ENCODE assay signal across 19 mouse cellular contexts in genomic region chr2:170547526-170547925, GRCm38 (mm10). TPM values are rescaled to one million over a fixed set of nuclear protein-coding genes. Genes with fewer than 3 reads are reported as not detected.
DNase-seq lines count a peak whose midpoint lies in the region; ATAC-seq lines count a peak whose summit lies in the region.
"Had no signal": no experiment of that assay in that cellular context is flagged by ENCODE, and none has a peak within 500 bp of the region (broad histone marks: within the 10 kb centered on the region; RNA-seq: fewer than 3 reads in every experiment).

No protein-coding gene starts in this region.

- no peaks in the 10 kb centered on the region for H3K9me3 ChIP-seq in midbrain, embryonic 11.5 days (ENCODE audit: control insufficient read depth, low read length)
- H3K9me3 ChIP-seq in midbrain, embryonic 16.5 days (replicated peaks; ENCODE audit: control insufficient read depth, low read length, poor library complexity, severe bottlenecking) = no peaks in the 10 kb centered on the region
- no peaks in the 10 kb centered on the region for H3K9me3 ChIP-seq in embryonic facial prominence, embryonic 10.5 days
- H3K9me3 ChIP-seq: hindbrain, embryonic 15.5 days; lung, embryonic 15.5 days; neural tube, embryonic 12.5 days had no signal

- no peaks in the 10 kb centered on the region for H3K36me3 ChIP-seq in midbrain, embryonic 11.5 days (ENCODE audit: control insufficient read depth, insufficient read depth, low read length)
- H3K36me3 ChIP-seq in midbrain, embryonic 16.5 days (ENCODE audit: control insufficient read depth, insufficient read depth, low read length) = no peaks in the 10 kb centered on the region
- H3K36me3 ChIP-seq in embryonic facial prominence, embryonic 10.5 days (replicated peaks) = no peaks in the 10 kb centered on the region
- H3K36me3 ChIP-seq: hindbrain, embryonic 15.5 days; lung, embryonic 15.5 days; neural tube, embryonic 12.5 days had no signal

- no peak overlapping the region for H3K4me3 ChIP-seq in midbrain, embryonic 11.5 days (ENCODE audit: low read depth, low read length)
- no peak overlapping the region for H3K4me3 ChIP-seq in midbrain, embryonic 16.5 days (ENCODE audit: low read depth, low read length)
- H3K4me3 ChIP-seq in embryonic facial prominence, embryonic 10.5 days = no peak overlapping the region
- H3K4me3 ChIP-seq: erythroblast, embryonic 14.5 days; hindbrain, embryonic 15.5 days; lung, embryonic 15.5 days; megakaryocyte, embryonic 14.5 days; neural tube, embryonic 12.5 days had no signal

- H3K4me1 ChIP-seq in midbrain, embryonic 11.5 days (ENCODE audit: control insufficient read depth, insufficient read depth, low read length) = peaks cover 10% of the 10 kb centered on the region
- H3K4me1 ChIP-seq in midbrain, embryonic 16.5 days (ENCODE audit: control insufficient read depth, insufficient read depth, low read length) = 0 out of 2 replicates have a peak, but pooled peaks cover 3% of the 10 kb centered on the region
- H3K4me1 ChIP-seq in embryonic facial prominence, embryonic 10.5 days = peaks cover 56% of the 10 kb centered on the region

- ATAC-seq in midbrain, embryonic 11.5 days (ENCODE audit: low FRiP score) = no peak
- no peak for ATAC-seq in midbrain, embryonic 16.5 days

- WGBS in midbrain, embryonic 11.5 days = 28% methylated on average over 6 of the region's 6 CpGs
- 15% methylated on average over 6 of the region's 6 CpGs for WGBS in midbrain, embryonic 16.5 days
- WGBS in embryonic facial prominence, embryonic 10.5 days = 5% methylated on average over 6 of the region's 6 CpGs

- no peak overlapping the region for H3K4me2 ChIP-seq in midbrain, embryonic 11.5 days
- H3K4me2 ChIP-seq in midbrain, embryonic 16.5 days (ENCODE audit: low read length) = no peak overlapping the region
- H3K4me2 ChIP-seq: hindbrain, embryonic 15.5 days; lung, embryonic 15.5 days; neural tube, embryonic 12.5 days had no signal

- peak; percentile 87 for DNase-seq in midbrain, embryonic 11.5 days (ENCODE audit: low spot score, missing footprints)
- DNase-seq in embryonic facial prominence, embryonic 10.5 days (ENCODE audit: low spot score) = peak; percentile 77
- peak; percentile 30 for DNase-seq in kidney, postnatal 14 days
- peak; percentile 44 for DNase-seq in retina, postnatal 1 day
- no peak for DNase-seq in lung, postnatal 36 days
- no peak for DNase-seq in thymus, postnatal 10 days (ENCODE audit: low spot score in 2 of 2)
- DNase-seq in spleen, adult 18-20 months = no peak
- DNase-seq: adrenal gland, postnatal 25 days; cerebellum, postnatal 25 days had no signal

- H3K27me3 ChIP-seq in midbrain, embryonic 11.5 days (ENCODE audit: control insufficient read depth, insufficient read depth, low read length) = no peaks in the 10 kb centered on the region
- H3K27me3 ChIP-seq in midbrain, embryonic 16.5 days (ENCODE audit: control insufficient read depth, insufficient read depth, low read depth, low read length) = no peaks in the 10 kb centered on the region
- peaks cover 41% of the 10 kb centered on the region for H3K27me3 ChIP-seq in embryonic facial prominence, embryonic 10.5 days (replicated peaks; ENCODE audit: low read depth, poor library complexity, severe bottlenecking)
- H3K27me3 ChIP-seq: hindbrain, embryonic 15.5 days; lung, embryonic 15.5 days; megakaryocyte, embryonic 14.5 days; neural tube, embryonic 12.5 days had no signal

- no peak overlapping the region for H3K27ac ChIP-seq in midbrain, embryonic 11.5 days (ENCODE audit: low read depth, low read length)
- no peak overlapping the region for H3K27ac ChIP-seq in midbrain, embryonic 16.5 days (ENCODE audit: low read length)
- no peak overlapping the region; the same call in 1 of the 2 replicates for H3K27ac ChIP-seq in embryonic facial prominence, embryonic 10.5 days (replicated peaks)
- H3K27ac ChIP-seq: hindbrain, embryonic 15.5 days; lung, embryonic 15.5 days; neural tube, embryonic 12.5 days had no signal

- H3K9ac ChIP-seq in midbrain, embryonic 11.5 days (ENCODE audit: low read length) = no peak overlapping the region
- no peak overlapping the region for H3K9ac ChIP-seq in midbrain, embryonic 16.5 days (ENCODE audit: low read depth, low read length)
- H3K9ac ChIP-seq: hindbrain, embryonic 15.5 days; lung, embryonic 15.5 days; neural tube, embryonic 12.5 days had no signal

RNA-seq across cellular contexts. Expression of gene Cyp24a1, which starts 50.6 kb away (rescaled TPM):
- polyA plus RNA-seq in midbrain, embryonic 11.5 days (2014; fragmentation: Nextera tagmentation; extraction: Ambion mirVana) = 0.05 and 0.07 TPM in 2 replicates
- 0.15 and 0.18 TPM in 2 replicates for polyA plus RNA-seq in midbrain, embryonic 16.5 days (2015; fragmentation: Nextera tagmentation; extraction: Ambion mirVana)
- not detected in 2 replicates for polyA plus RNA-seq in embryonic facial prominence, embryonic 10.5 days (2016; fragmentation: Nextera tagmentation; extraction: Ambion mirVana)
- polyA plus RNA-seq: erythroblast, embryonic 14.5 days; heart, embryonic 14.5 days; large intestine, adult 2 months; liver, adult 2 months; lung, embryonic 15.5 days had no signal

RNA-seq across cellular contexts. Expression of gene Pfdn4, which starts 51.3 kb away (rescaled TPM):
- polyA plus RNA-seq in midbrain, embryonic 11.5 days (2014; fragmentation: Nextera tagmentation; extraction: Ambion mirVana) = 118 and 138 TPM in 2 replicates
- polyA plus RNA-seq in midbrain, embryonic 16.5 days (2015; fragmentation: Nextera tagmentation; extraction: Ambion mirVana) = 128 and 133 TPM in 2 replicates
- polyA plus RNA-seq in embryonic facial prominence, embryonic 10.5 days (2016; fragmentation: Nextera tagmentation; extraction: Ambion mirVana) = 91.9 and 96.9 TPM in 2 replicates

RNA-seq across cellular contexts. Expression of gene 4930470P17Rik, which starts 54.3 kb away (rescaled TPM):
- polyA plus RNA-seq in midbrain, embryonic 11.5 days (2014; fragmentation: Nextera tagmentation; extraction: Ambion mirVana) = not detected in 2 replicates
- polyA plus RNA-seq in midbrain, embryonic 16.5 days (2015; fragmentation: Nextera tagmentation; extraction: Ambion mirVana) = 0.15 TPM in 1 of 2 replicates, not detected in the other
- not detected in 2 replicates for polyA plus RNA-seq in embryonic facial prominence, embryonic 10.5 days (2016; fragmentation: Nextera tagmentation; extraction: Ambion mirVana)
- polyA plus RNA-seq: erythroblast, embryonic 14.5 days; frontal cortex, adult 2 months; heart, embryonic 14.5 days; large intestine, adult 2 months; liver, adult 2 months; lung, embryonic 15.5 days; neural tube, embryonic 12.5 days had no signal

Comparison
In these comparisons a context has a peak if more than half of its experiments do, and no peak if none do; other contexts are left out.
1. DNase-seq: peak in midbrain, embryonic 11.5 days (single experiment), embryonic facial prominence, embryonic 10.5 days (single experiment), kidney, postnatal 14 days (single experiment) and retina, postnatal 1 day (single experiment); none in lung, postnatal 36 days (single experiment), thymus, postnatal 10 days (0 of 2) and spleen, adult 18-20 months (0 of 2).